Mouse (Mus musculus) left cerebral cortex, adult 9 months (tissue): Measurements from ENCODE around the gene Pmvk.

Experiments used
- DNase-seq, 2 experiments: peaks; one replicate each; pipeline ENCODE4 v3.0.0; 2022; ENCODE audit warnings: low spot score in 2 of 2

Pmvk gene

GRCm38 (mm10) chr3:89481488-89481887 is 27.1 kb downstream of the Pmvk start:
- DNase-seq: no peak

- no peak for DNase-seq
Observed at GRCm38 (mm10) chr3:89482249-89482648, 27.9 kb downstream of the Pmvk start.

GRCm38 (mm10) chr3:89484766-89485524 is 30.6 kb downstream of the Pmvk start:
- peak in 1 of 2 experiments; percentile 62 for DNase-seq

DNA sequence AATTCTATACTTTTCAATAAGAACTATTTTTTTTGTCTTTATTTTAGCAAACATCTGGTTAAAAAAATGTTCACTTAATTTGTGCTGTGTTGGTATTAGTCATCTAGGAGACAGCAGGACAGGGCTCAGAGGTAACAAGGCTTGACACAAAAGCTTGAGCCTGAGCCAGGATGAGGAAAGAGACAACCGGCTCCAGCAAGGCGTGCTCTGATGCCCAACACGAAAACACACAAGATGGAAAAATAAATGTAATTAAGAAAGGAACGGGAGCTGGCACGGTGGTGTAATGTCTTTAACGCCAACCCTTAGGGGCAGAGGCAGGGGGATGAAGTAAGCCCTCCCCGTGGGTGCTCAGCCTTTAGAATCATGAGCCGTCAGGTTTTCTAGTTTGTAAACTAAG is 31.8 kb downstream of the Pmvk start:
- DNase-seq: no peak

GRCm38 (mm10) chr3:89486916-89487702 is 32.8 kb downstream of the Pmvk start:
- DNase-seq: no peak

DNA sequence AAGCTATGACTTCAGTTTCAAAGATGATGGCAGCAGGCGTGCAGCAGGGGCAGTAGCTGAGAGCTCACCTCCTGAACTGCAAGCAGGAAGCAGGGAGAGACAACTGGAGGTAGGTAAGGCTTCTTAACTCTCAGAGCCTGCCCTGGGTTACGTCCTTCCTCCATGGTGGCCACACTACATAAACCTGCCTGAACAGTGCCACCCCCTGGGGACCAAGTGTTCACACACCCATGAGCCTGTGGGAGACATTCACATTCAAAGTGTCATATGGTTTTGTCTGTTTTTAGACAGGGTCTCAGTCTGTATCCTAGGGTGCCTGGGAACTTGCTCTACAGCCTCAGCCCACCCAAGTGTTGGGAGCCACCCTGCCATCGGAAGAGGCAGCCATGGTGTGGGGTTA is 36.4 kb downstream of the Pmvk start:
- no peak for DNase-seq

DNA sequence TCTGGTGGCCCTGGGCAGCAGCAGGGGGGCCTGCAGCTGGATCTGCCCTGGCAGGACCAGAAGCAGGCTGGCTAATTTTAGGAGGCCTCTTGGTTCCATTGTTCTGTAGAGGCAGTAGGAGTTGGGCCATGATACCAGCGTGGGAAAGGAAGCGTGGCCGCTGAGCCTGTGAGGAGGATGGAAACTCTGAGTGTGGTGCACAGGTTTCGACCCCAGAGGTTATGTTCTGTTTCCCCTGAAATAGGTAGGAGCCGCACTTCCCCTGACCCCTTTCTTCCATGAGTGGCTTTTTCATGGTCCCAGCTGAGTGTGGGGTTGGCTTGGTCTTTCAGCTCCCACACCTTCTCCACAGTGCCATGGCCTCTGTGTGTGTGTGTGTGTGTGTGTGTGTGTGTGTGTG is 37.2 kb downstream of the Pmvk start:
- no peak for DNase-seq

- DNase-seq: no peak
Observed at GRCm38 (mm10) chr3:89492701-89493151, 38.4 kb downstream of the Pmvk start.

- no peak for DNase-seq
Observed at GRCm38 (mm10) chr3:89494630-89495029, 40.3 kb downstream of the Pmvk start.

- no peak for DNase-seq
Observed at GRCm38 (mm10) chr3:89496366-89496765, 42.0 kb downstream of the Pmvk start.

DNA sequence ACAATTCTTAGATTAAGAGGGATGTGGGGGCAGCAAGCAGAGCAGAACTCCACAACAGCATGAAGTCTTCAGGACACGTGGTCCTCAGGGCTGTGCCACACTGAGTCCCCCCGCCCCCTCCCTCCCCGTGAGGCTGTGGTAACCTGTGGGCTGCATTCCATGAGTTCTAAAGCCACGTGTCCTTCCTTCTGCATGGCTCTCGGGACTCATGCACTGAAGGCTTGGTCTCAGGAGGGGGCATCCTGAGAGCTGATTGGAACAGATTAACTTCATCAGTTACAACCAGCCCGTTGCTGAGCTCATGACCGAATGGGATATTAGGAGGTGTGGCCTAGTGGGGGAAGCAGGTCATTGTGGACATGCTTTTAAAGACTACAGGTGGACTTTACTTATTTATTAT is 45.4 kb downstream of the Pmvk start:
- DNase-seq: no peak

DNA sequence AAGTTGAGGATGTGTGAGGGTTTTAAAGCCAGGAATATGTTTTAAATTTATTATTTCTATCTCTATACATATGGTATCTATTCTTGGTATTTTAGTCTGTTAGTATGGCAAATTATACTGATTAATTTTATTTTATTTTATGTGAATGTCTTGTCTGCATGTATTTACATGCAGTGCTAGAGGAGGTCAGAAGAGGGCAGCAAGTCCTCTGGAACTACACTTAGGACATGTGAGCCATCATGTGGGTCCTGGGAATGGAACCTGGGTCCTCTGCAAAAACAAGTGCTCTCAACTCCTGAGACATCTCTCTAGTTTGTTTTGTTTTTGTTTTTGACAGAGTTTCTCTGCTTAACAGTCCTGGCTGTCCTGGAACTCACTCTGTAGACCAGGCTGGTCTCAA is 47.1 kb downstream of the Pmvk start:
- no peak for DNase-seq

DNA sequence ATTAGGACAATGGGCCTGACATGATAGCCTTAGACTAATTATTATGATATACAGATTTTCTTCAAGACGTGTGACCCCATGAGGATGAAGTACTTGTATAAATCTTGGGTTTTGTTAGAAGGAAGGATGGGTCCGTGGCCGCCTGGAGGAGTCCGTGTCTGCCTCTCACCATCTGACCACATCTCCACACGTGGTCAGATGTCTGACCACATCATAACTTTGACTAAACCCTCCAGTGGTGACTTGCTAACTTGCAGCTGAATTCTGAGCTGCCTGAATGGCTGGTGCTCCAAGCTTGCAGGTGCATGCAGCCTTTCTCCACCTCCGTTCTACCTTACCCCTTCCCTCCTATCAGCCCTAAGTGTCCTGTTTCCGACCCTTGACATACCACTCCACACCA is 48.2 kb downstream of the Pmvk start:
- DNase-seq: no peak

DNA sequence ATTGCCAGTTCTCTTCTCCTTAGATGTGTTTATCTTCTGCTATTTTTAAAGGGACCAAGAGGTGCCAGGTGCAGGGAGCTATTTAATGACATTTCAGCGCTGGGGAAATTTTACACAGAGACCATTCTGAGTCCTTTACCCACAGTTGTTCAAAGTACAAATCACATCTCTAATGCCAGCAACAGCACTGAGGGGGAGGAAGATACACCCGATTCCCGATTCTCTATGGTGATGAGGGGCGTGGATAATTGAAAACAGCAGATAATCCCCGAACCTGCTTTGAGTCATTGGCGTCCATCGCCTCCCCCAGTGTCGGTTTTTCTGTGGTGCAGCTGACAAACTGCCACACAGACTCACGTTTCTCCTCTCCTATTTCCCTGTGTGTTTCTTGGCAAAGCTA is 53.7 kb downstream of the Pmvk start:
- no peak for DNase-seq

DNA sequence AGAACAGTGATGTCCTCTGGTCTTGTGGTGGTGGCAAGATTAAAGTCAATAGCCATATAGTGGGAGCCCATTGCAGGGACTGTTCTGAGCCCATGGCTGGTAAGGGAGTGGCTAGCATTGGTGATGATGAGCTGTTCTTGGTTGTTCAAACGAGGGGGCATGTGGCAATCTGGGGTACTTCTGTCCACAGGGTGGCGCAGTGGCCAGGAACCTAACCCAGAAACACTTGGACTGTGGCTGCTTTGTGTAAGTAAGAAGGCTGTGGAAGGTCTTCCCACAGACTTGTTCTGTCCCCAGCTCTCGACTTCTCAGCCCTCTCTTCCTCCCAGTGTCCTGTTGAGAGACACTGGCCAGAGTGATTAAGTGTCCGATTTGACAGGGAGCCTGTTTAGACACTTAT is 56.6 kb downstream of the Pmvk start:
- peak in 1 of 2 experiments; percentile 74 for DNase-seq

- no peak for DNase-seq
Observed at GRCm38 (mm10) chr3:89511400-89511799, 57.1 kb downstream of the Pmvk start.

DNA sequence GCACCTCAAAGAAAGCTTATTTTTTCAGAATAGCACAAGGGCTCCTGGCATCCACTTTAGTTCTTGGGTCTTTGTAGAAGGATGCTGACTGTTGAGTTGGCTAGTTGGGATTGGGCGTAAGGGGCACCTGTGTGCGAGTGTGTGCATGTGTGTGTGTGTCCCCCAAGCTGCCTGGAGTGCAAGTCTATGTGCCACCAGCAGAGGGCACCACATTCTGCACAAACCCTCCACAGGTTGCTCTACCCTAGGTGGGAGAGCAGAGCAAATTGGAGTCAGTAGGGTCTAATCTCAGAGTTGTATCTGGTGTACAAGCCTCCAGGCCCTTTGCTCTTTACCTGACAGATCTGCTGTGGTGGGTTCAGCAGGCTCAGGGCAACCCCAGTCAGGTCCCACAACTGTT is 57.9 kb downstream of the Pmvk start:
- DNase-seq: no peak

DNA sequence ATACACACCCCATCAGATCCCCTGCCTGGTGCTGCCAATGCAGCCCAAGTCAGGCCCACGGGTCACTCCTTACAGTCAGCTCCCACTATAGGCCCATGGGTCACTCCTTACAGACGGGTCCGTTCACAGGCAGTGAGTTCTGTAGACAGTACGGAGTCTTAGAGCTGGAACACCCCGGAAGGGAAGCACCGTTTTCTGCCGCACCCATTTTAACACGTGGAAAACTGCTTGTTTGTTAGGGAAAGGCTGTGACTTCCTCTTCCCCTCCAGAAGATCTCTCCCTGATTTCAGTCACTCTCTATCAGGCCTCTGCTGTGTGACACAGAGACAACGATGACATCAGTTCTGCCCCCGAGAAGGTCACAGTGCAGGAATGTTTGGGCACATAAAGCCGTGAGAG is 61.1 kb downstream of the Pmvk start:
- no peak for DNase-seq

- DNase-seq: no peak
Observed at GRCm38 (mm10) chr3:89516321-89516720, 62.0 kb downstream of the Pmvk start.
